Mouse (Mus musculus) cerebellum, postnatal 10 days (tissue): ENCODE measurements at regions not wholly inside any gene's neighbourhood (a gene's known extent, or its start where the extent isn't known, plus 50 kb on each side); places are given as distances from the start of the nearest gene placed in this dataset.

Experiments
- DNase-seq, 2 experiments: peaks; one replicate each; pipeline ENCODE4 v3.0.0; 2021; ENCODE audit warnings: mixed read lengths in 2 of 2

DNA sequence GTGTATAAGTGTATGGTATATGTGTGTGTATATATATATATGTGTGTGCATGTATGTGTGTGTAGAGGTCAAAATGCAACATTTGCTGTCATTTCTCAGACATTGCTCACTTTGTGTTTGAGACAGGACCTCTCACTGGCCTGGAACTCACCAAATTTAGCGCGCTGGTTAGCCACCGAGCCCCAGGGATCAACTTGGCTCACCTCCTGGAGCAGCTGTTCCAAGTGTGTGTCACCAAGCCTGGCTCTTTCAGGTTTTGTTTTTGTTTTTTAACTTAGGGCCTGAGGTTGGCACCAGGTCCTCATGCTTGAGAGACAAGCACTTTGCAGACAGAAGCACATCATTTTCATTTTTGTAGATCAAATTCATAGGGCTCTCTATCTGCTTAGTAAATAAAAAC, 154.0 kb upstream of the Jmjd1c start:
- peak; percentile 69 to 82 for DNase-seq

DNA sequence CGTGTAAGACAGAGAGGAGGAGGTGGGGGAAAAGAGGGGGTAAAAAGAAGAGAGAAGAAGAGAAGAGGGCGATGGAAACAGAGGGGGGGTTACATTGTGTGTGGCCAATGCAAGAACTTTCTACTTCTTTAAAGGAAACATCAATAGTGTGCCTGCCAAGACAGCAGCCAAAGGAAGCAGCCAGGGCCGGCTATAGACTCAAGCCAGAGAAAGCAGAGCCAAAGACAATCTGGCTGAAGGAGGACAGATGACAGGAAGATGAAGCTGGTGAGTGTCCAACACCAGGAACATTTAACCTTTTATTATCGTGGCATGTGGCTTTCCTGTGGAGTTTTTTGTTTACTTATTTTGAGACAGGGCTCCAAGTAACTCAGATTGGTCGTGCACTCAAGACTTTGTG, 152.1 kb upstream of the Jmjd1c start:
- peak; percentile 73 to 75 for DNase-seq

DNA sequence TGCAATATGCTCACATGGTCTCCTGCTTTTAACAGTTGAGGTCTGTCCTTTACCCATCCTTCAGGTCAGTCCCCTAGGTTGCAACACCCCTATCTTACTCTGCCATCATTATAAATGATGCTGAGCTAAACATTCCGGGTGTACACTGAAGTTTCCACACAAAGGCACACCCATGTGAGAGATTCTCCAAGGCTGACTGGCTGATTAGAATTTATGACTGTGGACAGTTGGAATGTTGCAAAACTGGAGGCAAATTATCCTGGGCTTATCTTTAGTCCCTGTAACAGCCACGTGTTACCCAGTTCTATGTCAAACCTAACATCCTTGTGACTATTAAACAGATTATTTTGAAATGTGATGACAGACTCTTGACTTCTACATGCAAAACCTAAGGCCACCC, 149.8 kb upstream of the Jmjd1c start:
- DNase-seq: no peak

DNA sequence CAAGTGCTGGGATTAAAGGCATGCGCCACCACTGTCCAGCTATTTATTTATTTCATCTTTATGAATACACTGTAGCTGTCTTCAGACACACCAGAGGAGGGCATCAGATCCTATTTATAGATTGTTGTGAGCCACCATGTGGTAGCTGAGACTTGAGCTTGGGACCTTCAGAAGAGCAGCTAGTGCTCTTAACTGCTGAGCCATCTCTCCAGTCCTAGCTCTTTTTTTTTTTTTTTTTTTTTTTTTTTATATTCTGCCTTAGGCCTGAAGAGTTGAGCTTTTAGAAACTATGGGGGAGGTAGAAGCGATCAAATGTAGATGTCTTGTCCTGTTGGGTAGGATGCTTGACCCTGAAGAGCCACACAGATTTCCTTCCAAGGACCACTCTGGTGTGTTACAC, 147.6 kb upstream of the Jmjd1c start:
- DNase-seq: no peak

DNA sequence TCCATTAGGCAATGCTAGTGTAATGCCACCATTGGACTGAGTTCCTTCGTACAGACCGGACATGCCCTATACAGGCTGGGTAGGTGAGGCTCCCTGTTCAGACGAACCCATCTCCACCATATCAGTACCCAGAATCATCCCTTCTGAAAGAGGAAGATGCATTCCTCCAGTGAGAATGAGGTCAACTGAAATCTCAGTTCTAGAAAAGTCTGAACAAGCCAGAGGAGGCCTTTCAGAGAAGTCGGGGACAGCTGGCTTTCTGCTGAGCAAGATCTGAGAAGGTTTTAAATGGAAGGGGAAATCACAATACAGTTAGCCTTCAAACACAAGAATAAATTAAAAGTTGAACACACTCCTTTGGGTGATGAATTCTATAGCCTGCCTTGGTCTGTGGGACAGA, 145.5 kb upstream of the Jmjd1c start:
- DNase-seq: no peak

DNA sequence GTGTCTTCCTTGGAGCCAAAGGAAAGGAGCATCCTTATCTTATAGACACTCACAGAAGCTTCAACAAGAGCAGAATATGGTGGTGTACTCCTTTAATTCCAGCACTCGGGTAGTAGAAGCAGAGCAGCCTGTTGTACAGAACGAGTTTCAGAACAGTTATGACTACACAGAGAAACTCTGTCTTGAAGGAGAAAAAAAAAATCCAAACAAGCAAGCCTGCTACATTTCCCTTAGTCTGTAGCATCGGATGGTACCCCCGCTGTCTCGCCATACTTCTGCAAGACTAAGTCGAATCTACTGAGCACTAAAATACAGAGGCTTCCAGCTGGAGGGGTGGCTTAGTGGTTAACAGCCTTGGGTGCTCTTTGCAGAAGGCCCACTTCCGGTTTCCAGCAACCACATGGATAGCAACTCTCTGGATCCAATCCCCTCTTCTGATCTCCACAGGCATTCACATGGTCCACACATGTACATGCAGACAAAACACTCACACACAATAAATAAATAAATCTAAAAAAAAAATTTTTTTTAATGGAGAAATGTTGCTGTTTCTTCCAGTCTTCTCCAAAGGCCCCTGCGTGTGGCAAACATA, 144.6 kb upstream of the Jmjd1c start:
- no peak for DNase-seq

DNA sequence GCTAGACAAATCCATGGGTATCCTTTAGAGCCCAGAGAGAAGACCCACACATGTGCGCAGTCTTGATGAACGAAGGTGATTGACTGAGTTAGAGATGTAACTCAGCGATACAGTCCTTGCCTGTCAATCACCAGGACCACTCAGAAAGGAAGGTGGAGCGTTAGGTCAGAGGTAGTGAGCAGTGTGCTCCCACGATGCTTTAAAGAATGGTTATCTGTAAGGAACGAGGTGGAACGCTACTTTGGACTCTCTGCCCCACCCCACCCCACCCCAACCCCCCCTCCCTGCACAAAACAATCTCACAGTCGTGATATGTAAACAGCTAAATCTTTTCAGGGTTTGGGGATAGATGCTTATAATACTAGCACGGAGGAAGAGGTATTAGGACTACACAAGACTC, 144.0 kb upstream of the Jmjd1c start:
- no peak for DNase-seq

DNA sequence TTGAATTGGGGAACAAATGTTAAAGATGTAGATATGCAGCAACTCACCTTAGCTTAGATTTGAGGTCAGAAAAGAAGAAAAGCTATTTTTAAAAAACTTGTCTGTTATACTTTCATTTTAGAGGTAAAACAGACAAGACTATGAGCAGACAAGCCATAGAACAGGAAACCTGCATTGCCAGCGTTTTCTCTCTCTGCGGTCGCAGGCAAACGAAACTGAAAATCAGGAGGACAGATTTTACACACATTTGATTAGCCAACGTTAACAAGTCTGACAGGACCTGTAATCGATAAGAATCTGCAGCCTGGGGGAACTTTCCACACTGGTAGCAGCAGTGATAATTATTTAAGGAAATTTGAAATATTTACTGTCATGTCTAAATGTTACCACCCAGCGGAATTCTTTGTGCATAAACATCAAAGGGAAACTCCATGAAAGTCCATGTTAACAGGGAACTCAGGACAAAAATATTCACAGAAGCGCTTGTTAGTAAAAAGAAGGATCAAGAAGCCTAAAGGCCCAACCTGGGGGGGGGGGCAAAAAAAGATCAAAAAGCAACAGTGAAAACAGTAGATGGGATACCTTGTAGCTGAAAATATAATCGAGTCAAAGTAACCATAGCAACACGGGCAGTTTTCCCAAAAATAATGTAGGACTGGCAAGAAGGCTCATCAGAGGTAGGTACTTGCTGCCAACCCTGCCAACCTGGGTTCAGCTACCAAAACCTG, 142.5 kb upstream of the Jmjd1c start:
- peak; percentile 56 to 62 for DNase-seq

DNA sequence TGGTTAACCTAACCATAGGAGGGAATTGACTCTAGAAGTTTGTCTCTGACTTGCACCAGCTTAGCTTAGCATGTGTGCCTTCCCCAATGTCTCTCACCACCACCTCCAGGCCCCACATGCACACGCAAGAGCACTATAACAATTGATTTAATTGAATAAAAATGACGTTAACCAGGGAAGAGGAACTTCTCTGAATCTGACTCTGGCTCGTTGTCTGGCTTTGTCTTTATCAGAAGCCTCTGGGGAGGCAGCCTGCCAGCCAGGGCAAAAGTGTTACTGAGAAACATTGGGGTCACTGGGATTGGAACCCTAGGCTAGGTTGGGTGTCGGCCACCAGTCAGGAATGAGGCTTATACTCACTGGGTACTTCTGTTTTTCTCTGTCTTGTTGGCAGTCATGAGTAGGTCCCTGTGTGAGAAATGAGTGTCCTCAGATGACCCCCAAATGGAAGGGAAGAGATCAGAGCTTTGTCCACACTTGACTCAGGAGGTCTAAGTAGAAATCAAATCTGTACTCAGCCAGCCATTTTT, 141.9 kb upstream of the Jmjd1c start:
- DNase-seq: peak; percentile 57 to 68

DNA sequence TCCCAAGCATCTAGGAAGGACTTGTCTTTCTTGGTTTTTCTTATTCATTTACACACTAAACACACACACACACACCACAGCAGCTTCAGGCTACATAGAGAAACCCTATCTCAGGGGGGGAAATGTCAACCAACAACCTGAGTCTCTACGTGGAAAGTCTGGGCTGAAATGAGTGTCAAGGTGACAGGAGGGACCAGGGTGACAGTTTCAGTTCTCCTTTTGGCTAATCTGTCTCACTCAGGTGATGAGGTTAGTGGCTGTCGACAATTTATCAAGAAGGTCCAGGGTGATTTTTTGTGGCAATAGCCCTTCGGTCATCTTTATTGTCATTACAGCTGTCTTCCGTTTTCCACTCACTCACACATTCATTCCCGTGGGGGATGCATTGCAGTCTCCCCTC, 140.5 kb upstream of the Jmjd1c start:
- DNase-seq: no peak

DNA sequence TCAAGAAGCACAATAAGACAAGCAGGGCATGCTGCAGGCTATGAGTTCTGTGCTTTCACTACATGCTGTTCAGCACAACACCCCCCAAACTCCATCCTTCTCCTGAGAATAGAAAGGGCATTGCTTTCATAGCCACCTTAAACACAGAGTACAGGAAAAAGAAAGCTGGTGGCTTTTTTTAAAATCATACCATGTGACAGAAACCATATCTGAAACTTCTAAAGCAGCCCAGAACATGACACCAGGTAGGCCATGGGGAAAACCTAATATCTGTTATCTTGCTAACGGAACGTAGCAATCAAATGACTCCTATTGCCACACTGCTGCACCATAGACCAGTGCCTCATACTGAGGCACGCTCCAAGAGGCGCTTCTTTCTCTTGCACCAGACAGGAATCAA, 139.3 kb upstream of the Jmjd1c start:
- no peak for DNase-seq

DNA sequence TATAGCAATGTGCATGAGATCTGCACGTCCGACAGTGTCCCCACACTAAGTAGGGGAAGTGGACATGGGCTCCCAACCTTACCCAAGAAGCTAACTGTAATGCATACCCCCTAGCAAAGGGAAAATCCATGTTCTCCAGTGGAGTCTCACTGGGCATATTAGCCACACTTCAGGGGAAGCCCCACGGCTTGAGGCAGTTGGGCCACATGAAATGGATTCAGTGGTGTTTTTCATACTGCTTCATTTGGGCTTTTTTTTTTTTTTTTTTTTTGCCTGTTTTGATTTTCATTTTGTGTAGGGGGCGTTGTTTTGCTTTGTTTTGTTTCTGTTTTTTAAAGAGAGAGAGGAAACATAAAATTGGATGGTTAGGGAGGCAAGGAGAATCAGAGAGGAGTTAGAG, 138.6 kb upstream of the Jmjd1c start:
- no peak for DNase-seq
